Mouse (Mus musculus): Measurements from ENCODE around the gene Adamtsl1.

Gene Adamtsl1

DNA sequence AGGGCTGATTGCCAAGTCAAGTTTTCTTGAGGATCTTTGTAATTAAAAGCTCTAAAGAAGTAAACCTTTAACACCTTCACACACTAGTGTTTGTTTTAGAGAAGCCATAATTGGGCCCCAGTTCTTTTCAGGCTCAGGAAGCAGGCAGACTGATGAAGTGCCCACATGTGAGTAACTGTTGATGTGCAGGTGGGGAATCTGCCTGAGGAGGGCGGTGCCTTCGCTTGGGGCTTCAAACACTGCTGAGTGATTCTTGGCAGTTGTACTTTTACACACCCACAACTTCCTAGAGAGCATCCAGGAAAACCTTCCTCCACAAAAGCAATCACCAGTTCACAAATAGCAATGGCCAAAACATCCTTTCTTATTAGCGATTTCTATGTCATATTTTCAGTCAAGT, 719.2 kb downstream of the Adamtsl1 start:
- DNase-seq: no peak

GRCm38 (mm10) chr4:86241854-86242424, 728.0 kb downstream of the Adamtsl1 start:
- no peak for DNase-seq

DNA sequence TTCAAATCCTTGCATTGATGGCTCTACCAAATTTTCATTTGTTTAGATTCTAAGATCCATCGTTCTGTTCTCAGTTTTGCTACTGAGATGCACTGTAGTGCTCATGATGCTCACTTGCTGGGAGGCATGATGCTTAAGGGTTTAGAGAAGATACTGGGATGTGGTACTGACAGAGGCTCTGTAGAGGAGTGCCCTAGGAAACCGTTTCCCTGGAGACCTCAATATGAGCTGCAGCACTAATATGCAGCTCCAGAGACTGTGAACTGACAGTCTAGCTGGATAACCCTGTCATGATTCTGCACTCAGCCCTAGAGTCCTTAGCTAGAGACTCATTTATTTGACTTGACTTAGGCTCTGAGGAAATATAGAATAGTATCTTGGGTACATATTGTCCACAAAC, 756.1 kb downstream of the Adamtsl1 start:
- DNase-seq: no peak

- DNase-seq: no peak
Observed at GRCm38 (mm10) chr4:86273703-86274355, 759.9 kb downstream of the Adamtsl1 start.

DNA sequence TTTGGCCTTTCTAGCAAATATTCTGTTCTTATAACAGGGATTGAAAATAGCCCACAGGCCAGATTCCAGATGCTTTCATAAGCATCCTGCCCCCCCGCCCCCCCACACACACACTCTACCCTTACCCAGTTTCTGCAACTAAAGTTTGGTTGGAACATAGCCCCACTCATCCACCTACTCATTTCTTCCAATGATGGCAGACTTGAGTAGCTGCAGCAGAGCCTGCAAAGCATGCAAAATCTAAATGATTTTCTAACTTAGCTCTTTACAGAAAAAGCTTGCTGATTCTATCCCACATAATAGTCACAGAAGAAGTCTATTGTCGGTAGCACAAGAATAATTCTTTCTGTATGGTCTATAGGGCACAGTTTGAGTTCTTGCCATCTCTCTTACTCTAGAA, 760.7 kb downstream of the Adamtsl1 start:
- no peak for DNase-seq

GRCm38 (mm10) chr4:86276021-86276813, 762.2 kb downstream of the Adamtsl1 start:
- no peak for DNase-seq

DNA sequence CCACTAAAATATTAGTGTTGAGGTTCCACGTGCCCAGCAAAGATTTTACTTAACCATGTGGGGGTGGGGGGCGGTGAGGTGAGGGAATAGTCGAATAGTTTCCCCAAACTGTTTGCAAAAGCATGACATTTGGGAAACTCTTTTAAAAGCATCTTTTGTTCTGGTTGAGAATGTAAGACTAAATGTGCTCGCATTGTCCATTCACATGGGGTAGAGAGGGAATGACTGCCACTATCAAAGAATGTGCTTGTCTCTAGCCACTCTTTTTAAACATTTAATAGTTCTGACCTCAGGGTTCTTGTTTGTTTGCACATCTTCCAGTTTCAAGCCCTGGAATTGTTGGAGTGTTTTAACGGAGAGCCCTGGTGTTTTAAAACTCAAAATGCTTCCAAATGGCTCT, 764.6 kb downstream of the Adamtsl1 start:
- DNase-seq: no peak

GRCm38 (mm10) chr4:86286572-86286971, 772.6 kb downstream of the Adamtsl1 start:
- no peak for DNase-seq

GRCm38 (mm10) chr4:86288264-86288663, 774.3 kb downstream of the Adamtsl1 start:
- DNase-seq: no peak

GRCm38 (mm10) chr4:86289511-86290273, 775.7 kb downstream of the Adamtsl1 start:
- DNase-seq: peak; percentile 10 to 14

DNA sequence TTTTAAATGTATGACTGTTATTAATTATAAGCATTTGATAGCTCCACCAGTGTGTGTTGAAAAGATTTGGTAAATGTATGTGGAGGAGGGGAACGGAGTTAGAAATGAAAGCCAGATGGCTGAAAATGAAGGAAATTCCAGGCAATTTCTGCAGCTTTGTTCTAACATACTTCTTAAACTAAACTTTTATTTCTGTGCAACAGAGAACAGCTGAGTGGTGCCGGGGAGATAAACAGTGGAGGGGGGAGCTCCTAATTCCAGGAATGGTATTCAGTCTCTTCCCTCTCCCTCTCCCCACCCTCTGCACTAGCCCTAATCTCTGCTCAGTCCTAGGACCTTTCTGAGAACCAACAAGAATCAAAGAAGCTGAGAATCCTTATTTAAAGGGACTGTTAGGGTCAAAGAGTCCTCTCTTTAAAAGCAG, 780.9 kb downstream of the Adamtsl1 start:
- DNase-seq: peak; percentile 13 to 28

DNA sequence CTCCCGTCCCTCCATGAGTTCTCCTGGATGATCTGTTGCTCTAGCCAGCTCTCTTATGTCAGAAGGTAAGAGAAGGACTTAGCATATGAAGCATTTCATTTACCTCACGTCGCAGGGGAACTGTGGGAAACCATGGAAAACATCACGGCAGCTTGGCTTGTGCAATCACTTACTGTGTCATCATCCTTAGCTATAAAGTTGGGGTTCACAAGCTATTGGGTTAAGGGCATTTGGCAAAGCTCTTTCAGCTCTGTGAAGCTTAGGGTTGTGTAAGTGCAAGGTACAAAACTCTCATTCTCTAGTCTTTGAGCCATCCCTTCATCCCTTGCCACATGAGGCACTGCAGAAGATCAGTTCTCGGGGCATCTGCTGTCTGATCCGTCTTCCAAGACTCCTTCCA, 787.5 kb downstream of the Adamtsl1 start:
- DNase-seq: no peak

GRCm38 (mm10) chr4:86302095-86302494, 788.1 kb downstream of the Adamtsl1 start:
- DNase-seq: no peak

DNA sequence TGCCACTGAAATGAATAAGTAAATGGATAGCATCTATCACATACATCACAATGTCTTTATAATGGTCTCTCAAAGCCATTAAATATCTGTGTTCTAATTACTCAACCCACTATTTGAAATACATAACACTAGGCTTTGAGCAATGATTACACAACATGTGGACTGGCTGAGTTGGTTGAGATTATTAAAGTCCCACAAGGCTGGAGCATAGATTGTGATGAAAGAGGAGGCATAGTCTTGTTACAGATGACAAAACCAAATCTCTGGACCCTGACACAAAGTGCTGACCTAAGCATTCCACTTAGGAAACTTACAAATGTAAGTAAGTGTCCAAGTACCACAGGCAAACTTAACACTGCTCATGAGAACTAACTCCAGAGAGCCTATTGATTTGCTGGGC, 792.8 kb downstream of the Adamtsl1 start:
- no peak for DNase-seq

- DNase-seq: no peak
Observed at GRCm38 (mm10) chr4:86309178-86309577, 795.2 kb downstream of the Adamtsl1 start.

GRCm38 (mm10) chr4:86310806-86311730, 797.1 kb downstream of the Adamtsl1 start:
- peak in 1 of 2 experiments; percentile 41 for DNase-seq

DNA sequence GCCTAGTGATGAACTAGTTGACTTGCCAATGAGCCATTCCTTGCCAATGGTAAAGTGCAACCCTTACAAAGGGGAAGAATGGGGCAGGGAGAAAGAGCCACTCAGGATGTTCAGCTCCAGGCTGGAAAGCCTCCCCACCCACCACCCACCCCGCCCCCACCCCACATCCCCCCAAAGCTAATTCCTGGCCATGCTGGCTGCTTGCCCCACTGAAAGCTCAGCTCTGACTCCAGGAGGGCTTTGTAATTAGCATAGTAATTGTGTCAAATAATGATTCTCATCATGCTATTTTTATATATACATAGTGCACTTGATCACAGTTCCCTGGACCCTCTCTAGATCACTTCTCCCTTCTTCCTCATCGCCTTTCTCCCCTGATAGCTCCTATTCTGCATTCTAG, 798.4 kb downstream of the Adamtsl1 start:
- no peak for DNase-seq

GRCm38 (mm10) chr4:86314442-86314841, 800.5 kb downstream of the Adamtsl1 start:
- no peak for DNase-seq

DNA sequence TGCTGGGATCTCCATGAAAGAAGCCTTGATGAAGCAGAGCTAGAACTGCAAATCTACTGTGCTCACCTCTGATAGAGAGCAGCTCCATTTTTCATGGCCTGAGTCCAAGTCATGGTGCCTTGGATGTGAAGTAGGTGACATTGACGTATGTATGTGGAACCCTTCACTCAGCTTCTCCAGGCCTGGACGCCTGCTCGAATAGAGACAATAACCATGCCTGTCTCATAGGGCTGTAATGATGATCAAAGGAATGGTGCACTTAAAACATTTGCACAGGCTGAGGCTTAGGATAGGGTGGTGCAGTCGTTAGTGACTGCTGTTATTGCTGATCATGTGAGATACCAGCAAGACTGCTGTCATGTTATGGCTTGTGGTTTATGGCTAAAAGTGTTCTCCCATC, 801.1 kb downstream of the Adamtsl1 start:
- DNase-seq: no peak

GRCm38 (mm10) chr4:86317916-86318542, 804.1 kb downstream of the Adamtsl1 start:
- DNase-seq: peak in 1 of 2 experiments; percentile 51

GRCm38 (mm10) chr4:86325411-86325810, 811.4 kb downstream of the Adamtsl1 start:
- no peak for DNase-seq

- peak in 1 of 2 experiments; percentile 28 for DNase-seq
Observed at GRCm38 (mm10) chr4:86326003-86326402, 812.0 kb downstream of the Adamtsl1 start.
